Mouse (Mus musculus) MEL (cell line): ENCODE data around the gene Piezo1. TPM values are rescaled to one million over a fixed set of nuclear protein-coding genes. Genes with fewer than 3 reads are reported as not detected.

Source experiments
- DNase-seq: peaks from one replicate; pipeline ENCODE4 v3.0.0; 2011; ENCODE audit warnings: low read depth, low spot score
- H3K27ac ChIP-seq: 2 replicates; pipeline ENCODE4 v1.5.1; 2012; ENCODE audit warnings: low read depth, mild to moderate bottlenecking, control low read depth, low read length, moderate library complexity; ENCODE audit not compliant: control insufficient read depth
- H3K27me3 ChIP-seq, 2 experiments: fragments of 150-350 bp in 1 of 2; sonication (generic) in 1 of 2; 2 replicates each; pipeline ENCODE4 v1.6.1; 2012; ENCODE audit warnings: low read length in 2 of 2, mild to moderate bottlenecking in 2 of 2, improper control_type of control experiment in 1 of 2, moderate library complexity in 1 of 2; ENCODE audit not compliant: insufficient read depth in 2 of 2, control insufficient read depth in 1 of 2
- H3K36me3 ChIP-seq, 2 experiments: 2 replicates each; pipeline ENCODE4 v1.6.1; 2012 to 2014; ENCODE audit warnings: low read length in 2 of 2, improper control_type of control experiment in 1 of 2, inconsistent platforms in 1 of 2, mild to moderate bottlenecking in 1 of 2; ENCODE audit not compliant: insufficient read depth in 2 of 2, control insufficient read depth in 1 of 2
- H3K4me1 ChIP-seq, 2 experiments: fragments of 150-350 bp in 1 of 2; sonication (generic) in 1 of 2; 2 replicates each; pipeline ENCODE4 v1.6.1; 2012; ENCODE audit warnings: low read length in 2 of 2, improper control_type of control experiment in 1 of 2, mild to moderate bottlenecking in 1 of 2; ENCODE audit not compliant: insufficient read depth in 2 of 2, control insufficient read depth in 1 of 2
- H3K4me3 ChIP-seq, 2 experiments: fragments of 150-350 bp in 1 of 2; sonication (generic) in 1 of 2; 2 replicates each; pipeline ENCODE4 v1.5.1; 2012; ENCODE audit warnings: low read depth in 2 of 2, low read length in 2 of 2, mild to moderate bottlenecking in 2 of 2, moderate library complexity in 2 of 2, control low read depth in 1 of 2, improper control_type of control experiment in 1 of 2; ENCODE audit not compliant: control insufficient read depth in 1 of 2, insufficient read depth in 1 of 2
- H3K79me2 ChIP-seq: 2 replicates; pipeline ENCODE4 v1.6.1; 2012; ENCODE audit warnings: mild to moderate bottlenecking, low read length, moderate library complexity; ENCODE audit not compliant: control insufficient read depth, poor library complexity, insufficient read depth
- H3K9ac ChIP-seq: 2 replicates; pipeline ENCODE4 v1.6.1; 2012; ENCODE audit warnings: low read depth, mild to moderate bottlenecking, control low read depth, low read length, moderate library complexity; ENCODE audit not compliant: control insufficient read depth, poor library complexity, severe bottlenecking
- H3K9me3 ChIP-seq: fragments of 150-350 bp; sonication (generic); replicated peaks from 2 replicates; pipeline ENCODE4 v1.6.1; 2012; ENCODE audit warnings: mild to moderate bottlenecking, low read length, improper control_type of control experiment, moderate library complexity; ENCODE audit not compliant: insufficient read depth
- BHLHE40 ChIP-seq: IDR thresholded peaks from 2 replicates; pipeline ENCODE4 v1.6.1; 2012; ENCODE audit warnings: low read depth, mild to moderate bottlenecking, inconsistent platforms, low read length, improper control_type of control experiment, borderline replicate concordance
- CHD1 ChIP-seq: IDR thresholded peaks from 2 replicates; pipeline ENCODE4 v1.6.1; 2012; ENCODE audit warnings: low read depth, mild to moderate bottlenecking, inconsistent platforms, low read length, improper control_type of control experiment
- CHD2 ChIP-seq: IDR thresholded peaks from 2 replicates; pipeline ENCODE4 v1.6.1; 2011; ENCODE audit warnings: low read length, improper control_type of control experiment
- CTCF ChIP-seq, 3 experiments: IDR thresholded peaks in 2 of 3; conservative IDR thresholded peaks in 1 of 3; 2 replicates each; pipeline ENCODE4 v1.5.1; 2011 to 2012; ENCODE audit warnings: low read length in 3 of 3, low read depth in 2 of 3, mild to moderate bottlenecking in 2 of 3, improper control_type of control experiment in 1 of 3, inconsistent platforms in 1 of 3, mixed read lengths in 1 of 3, moderate library complexity in 1 of 3; ENCODE audit not compliant: control insufficient read depth in 1 of 3, insufficient read depth in 1 of 3, poor library complexity in 1 of 3, severe bottlenecking in 1 of 3
- ETS1 ChIP-seq: IDR thresholded peaks from 2 replicates; pipeline ENCODE4 v1.6.1; 2012; ENCODE audit warnings: low read depth, mild to moderate bottlenecking, inconsistent platforms, low read length, improper control_type of control experiment, moderate library complexity
- GABPA ChIP-seq: IDR thresholded peaks from 2 replicates; pipeline ENCODE4 v1.6.1; 2012; ENCODE audit warnings: low read depth, mild to moderate bottlenecking, inconsistent platforms, low read length, improper control_type of control experiment, moderate library complexity
- JUND ChIP-seq: IDR thresholded peaks from 2 replicates; pipeline ENCODE4 v1.6.1; 2011; ENCODE audit warnings: low read depth, mild to moderate bottlenecking, improper control_type of control experiment, low read length
- KAT2A ChIP-seq: conservative IDR thresholded peaks from 2 replicates; pipeline ENCODE4 v1.6.1; 2012; ENCODE audit warnings: low read depth, low read length, improper control_type of control experiment, inconsistent platforms
- MAFK ChIP-seq: IDR thresholded peaks from 2 replicates; pipeline ENCODE4 v1.6.1; 2011; ENCODE audit warnings: low read depth, mild to moderate bottlenecking, low read length, improper control_type of control experiment, borderline replicate concordance
- MAZ ChIP-seq: IDR thresholded peaks from 2 replicates; pipeline ENCODE4 v1.6.1; 2012; ENCODE audit warnings: low read depth, mild to moderate bottlenecking, inconsistent platforms, low read length, improper control_type of control experiment
- MEF2A ChIP-seq: IDR thresholded peaks from 2 replicates; pipeline ENCODE4 v1.6.1; 2014; ENCODE audit warnings: low read depth, mild to moderate bottlenecking, inconsistent platforms, low read length, improper control_type of control experiment; ENCODE audit not compliant: poor library complexity, insufficient replicate concordance, severe bottlenecking; ENCODE audit errors: extremely low read depth
- MYC ChIP-seq: IDR thresholded peaks from 2 replicates; pipeline ENCODE4 v1.6.1; 2011; ENCODE audit warnings: low read depth, mild to moderate bottlenecking, low read length, improper control_type of control experiment, moderate library complexity
- NRF1 ChIP-seq: IDR thresholded peaks from 2 replicates; pipeline ENCODE4 v1.6.1; 2014; ENCODE audit warnings: low read depth, mild to moderate bottlenecking, inconsistent platforms, low read length, improper control_type of control experiment, moderate library complexity; ENCODE audit not compliant: poor library complexity, insufficient read depth, severe bottlenecking
- POLR2A ChIP-seq, 2 experiments: IDR thresholded peaks; 2 replicates each; pipeline ENCODE4 v1.6.1; 2011 to 2012; ENCODE audit warnings: low read length in 2 of 2, mild to moderate bottlenecking in 2 of 2, control low read depth in 1 of 2, improper control_type of control experiment in 1 of 2, low read depth in 1 of 2, moderate library complexity in 1 of 2; ENCODE audit not compliant: control insufficient read depth in 1 of 2, insufficient read depth in 1 of 2, poor library complexity in 1 of 2
- POLR2AphosphoS5 ChIP-seq: IDR thresholded peaks from 2 replicates; pipeline ENCODE4 v1.6.1; 2012; ENCODE audit warnings: low read depth, borderline replicate concordance, mild to moderate bottlenecking, inconsistent platforms, low read length, moderate library complexity, mixed read lengths
- RAD21 ChIP-seq: IDR thresholded peaks from 2 replicates; pipeline ENCODE4 v1.6.1; 2011; ENCODE audit warnings: mild to moderate bottlenecking, low read depth, low read length, improper control_type of control experiment
- SMC3 ChIP-seq: IDR thresholded peaks from 2 replicates; pipeline ENCODE4 v1.6.1; 2011; ENCODE audit warnings: low read depth, low read length, improper control_type of control experiment
- TBP ChIP-seq: IDR thresholded peaks from 2 replicates; pipeline ENCODE4 v1.8.0; 2011; ENCODE audit warnings: low read depth, low read length, improper control_type of control experiment
- TCF12 ChIP-seq: IDR thresholded peaks from 2 replicates; pipeline ENCODE4 v1.6.1; 2014; ENCODE audit warnings: low read depth, mild to moderate bottlenecking, inconsistent platforms, low read length, improper control_type of control experiment, moderate library complexity
- UBTF ChIP-seq: IDR thresholded peaks from 2 replicates; pipeline ENCODE4 v1.6.1; 2012; ENCODE audit warnings: low read depth, mild to moderate bottlenecking, inconsistent platforms, low read length, improper control_type of control experiment, moderate library complexity, borderline replicate concordance; ENCODE audit not compliant: insufficient read depth
- ZC3H11A ChIP-seq: IDR thresholded peaks from 2 replicates; pipeline ENCODE4 v1.6.1; 2012; ENCODE audit warnings: low read depth, mild to moderate bottlenecking, inconsistent platforms, low read length, improper control_type of control experiment
- polyA plus RNA-seq, 2 experiments: library from polyadenylated mRNA; stranded (reverse) in 1 of 2; unstranded in 1 of 2; fragments of >175 nt in 1 of 2; fragments of >200 nt in 1 of 2; gene quantifications; 2 replicates each; pipeline versions ENCODE4 v1.2.1 to v1.2.4; 2012; ENCODE audit warnings: low replicate concordance in 2 of 2, low read depth in 1 of 2; ENCODE audit not compliant: insufficient read length in 2 of 2, insufficient read depth in 1 of 2, missing spikeins in 1 of 2
- total RNA-seq: library from RNA; depleted of rRNA; stranded (reverse); fragments of 300-350 nt; gene quantifications from 2 replicates; pipeline ENCODE4 v1.2.3, GENCODE M21; 2012

Piezo1 gene
- total and polyA plus RNA-seq, 3 experiments: 35.1 to 223 (median 144) TPM

DNA sequence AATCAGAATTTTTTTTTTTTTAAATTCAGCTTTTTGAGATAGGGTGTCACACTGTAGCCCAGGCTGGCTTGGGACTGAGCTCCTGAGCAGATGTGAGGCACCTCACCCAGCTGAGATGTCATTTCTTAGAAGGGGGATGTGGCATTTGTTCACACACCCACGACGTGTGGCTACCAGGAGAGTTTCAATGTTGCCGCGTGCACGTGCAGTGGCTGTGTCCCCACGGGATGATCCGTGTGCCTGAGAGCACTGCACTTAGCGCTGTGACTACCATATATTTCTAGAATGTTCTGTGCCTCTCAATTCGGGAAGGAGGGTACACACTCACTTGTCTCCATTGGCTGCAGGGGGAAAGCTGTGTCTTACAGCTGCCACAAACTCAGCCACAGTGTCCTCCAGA, 115.0 kb downstream of the Piezo1 start:
- no peaks in the 10 kb centered on the region for H3K27me3 ChIP-seq
- H3K79me2 ChIP-seq: peaks cover 16% of the 10 kb centered on the region
- no peak for DNase-seq
- no peak for TF ChIP-seq ZC3H11A
- no peak for TF ChIP-seq MEF2A
- TF ChIP-seq CHD1: no peak
- TF ChIP-seq POLR2AphosphoS5: no peak
- no peak for TF ChIP-seq MYC
- no peak for TF ChIP-seq KAT2A
- no peak for TF ChIP-seq MAFK
- no peak for TF ChIP-seq TBP
- no peak for TF ChIP-seq RAD21
- TF ChIP-seq GABPA: no peak
- H3K9ac ChIP-seq: no peak overlapping the region
- no peak overlapping the region for H3K27ac ChIP-seq
- peaks cover 3 to 4% of the 10 kb centered on the region in 2 experiments; a peak in 2 of 4 replicates for H3K4me1 ChIP-seq
- H3K4me3 ChIP-seq: no peak overlapping the region
- H3K36me3 ChIP-seq: peaks cover 0 to 4% of the 10 kb centered on the region in 2 experiments; a peak in 2 of 4 replicates
- no peaks in the 10 kb centered on the region for H3K9me3 ChIP-seq

DNA sequence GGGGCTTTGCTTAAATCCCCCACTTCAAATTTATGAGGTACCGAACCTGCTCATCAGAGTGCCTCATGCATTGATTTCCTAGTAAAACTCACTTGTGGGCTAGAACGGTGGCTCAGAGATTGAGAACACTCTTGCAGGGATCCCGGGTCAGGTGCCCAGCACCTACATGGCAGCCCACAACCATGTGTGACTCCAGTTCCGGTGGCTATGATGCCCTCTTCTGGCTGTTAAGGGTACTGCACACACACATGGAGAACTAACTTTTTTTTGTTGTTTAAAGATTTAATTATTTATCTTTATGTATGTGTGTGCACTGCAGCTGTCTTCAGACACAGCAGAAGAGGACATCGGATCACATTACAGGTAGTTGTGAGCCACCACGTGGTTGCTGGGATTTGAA, 115.8 kb downstream of the Piezo1 start:
- TF ChIP-seq GABPA: no peak
- TF ChIP-seq ETS1: no peak
- TF ChIP-seq CHD2: no peak
- no peak for TF ChIP-seq BHLHE40
- peak; percentile 16 for TF ChIP-seq RAD21
- no peak for TF ChIP-seq POLR2AphosphoS5
- no peak for TF ChIP-seq JUND
- TF ChIP-seq NRF1: no peak
- peak; percentile 28 for TF ChIP-seq SMC3
- no peak for TF ChIP-seq MAZ
- peak; percentile 39; the same call in 1 of the 2 replicates for TF ChIP-seq MYC
- TF ChIP-seq TCF12: no peak
- peak; percentile 43 to 77 (median 50) for TF ChIP-seq CTCF (IDR thresholded peaks at IDR 0.05 in 2 of 3, conservative IDR thresholded peaks at IDR 0.05 in 1 of 3; ENCODE audit: control insufficient read depth in 1 of 3, insufficient read depth in 1 of 3, low read depth in 2 of 3, low read length in 3 of 3, poor library complexity in 1 of 3, severe bottlenecking in 1 of 3)
- TF ChIP-seq UBTF: no peak
- TF ChIP-seq POLR2A (IDR thresholded peaks at IDR 0.05; ENCODE audit: control insufficient read depth in 1 of 2, insufficient read depth in 1 of 2, low read depth in 1 of 2, low read length in 2 of 2, poor library complexity in 1 of 2): no peak
- Histone ChIP-seq H3K79me2 (peaks cover 23% of the 10 kb centered on the region), H3K9me3 (no peaks in the 10 kb centered on the region), H3K9ac (no peak overlapping the region), H3K36me3 (peaks cover 0 to 12% of the 10 kb centered on the region in 2 experiments; a peak in 2 of 4 replicates), H3K27me3 (no peaks in the 10 kb centered on the region), H3K4me1 (peaks cover 7 to 10% of the 10 kb centered on the region in 2 experiments; a peak in 3 of 4 replicates), H3K27ac (no peak overlapping the region), H3K4me3 (no peak overlapping the region)
- peak; percentile 53 for DNase-seq
